Mouse (Mus musculus) thymus, adult 2 months (tissue): ENCODE measurements around the gene Gng10. TPM values are rescaled to one million over a fixed set of nuclear protein-coding genes. Genes with fewer than 3 reads are reported as not detected.

ENCODE experiments used
- DNase-seq: peaks from one replicate; pipeline ENCODE4 v3.0.0; 2021
- H3K27ac ChIP-seq: fragments of 200-500 bp; 2 replicates; pipeline ENCODE4 v1.5.1; 2012; ENCODE audit warnings: low read length, control low read depth; ENCODE audit not compliant: control insufficient read depth, insufficient read depth
- H3K27me3 ChIP-seq: fragments of 200-500 bp; 2 replicates; pipeline ENCODE4 v1.6.1; 2012; ENCODE audit warnings: mild to moderate bottlenecking, low read length, moderate library complexity, mixed read lengths; ENCODE audit not compliant: control insufficient read depth, insufficient read depth
- H3K36me3 ChIP-seq: fragments of 200-500 bp; 2 replicates; pipeline ENCODE4 v1.6.1; 2012; ENCODE audit warnings: mild to moderate bottlenecking, low read length, moderate library complexity; ENCODE audit not compliant: control insufficient read depth, insufficient read depth
- H3K4me1 ChIP-seq: fragments of 200-500 bp; replicated peaks from 2 replicates; pipeline ENCODE4 v1.6.1; 2012; ENCODE audit warnings: low read length; ENCODE audit not compliant: control insufficient read depth, insufficient read depth
- H3K4me3 ChIP-seq: fragments of 200-500 bp; 2 replicates; pipeline ENCODE4 v1.5.1; 2012; ENCODE audit warnings: mild to moderate bottlenecking, low read length, control low read depth, moderate library complexity; ENCODE audit not compliant: control insufficient read depth, insufficient read depth
- CTCF ChIP-seq: fragments of 200-500 bp; IDR thresholded peaks from 2 replicates; pipeline ENCODE4 v1.5.1; 2012; ENCODE audit warnings: mild to moderate bottlenecking, control low read depth, low read length, moderate library complexity, borderline replicate concordance; ENCODE audit not compliant: control insufficient read depth, poor library complexity, insufficient read depth; ENCODE audit errors: extremely low read depth
- POLR2A ChIP-seq: fragments of 200-500 bp; IDR thresholded peaks from 2 replicates; pipeline ENCODE4 v1.6.1; 2012; ENCODE audit warnings: mild to moderate bottlenecking, low read length, control low read depth, moderate library complexity; ENCODE audit not compliant: control insufficient read depth, poor library complexity, insufficient read depth; ENCODE audit errors: extremely low read depth
- WGBS: fragments of 180-500 bp; shearing (Covaris S2); methylation state at CpG from one replicate; pipeline ENCODE4 v1.1.7; 2018; 5-methylcytosine and 5-hydroxymethylcytosine counted together
- polyA plus RNA-seq: library from polyadenylated mRNA; depleted of rRNA; stranded (reverse); fragments of >200 nt; gene quantifications from 2 replicates; pipeline ENCODE4 v1.2.3, GENCODE M21; 2012

The Gng10 gene
- polyA plus RNA-seq, 1 experiment = 32.7 TPM

DNA sequence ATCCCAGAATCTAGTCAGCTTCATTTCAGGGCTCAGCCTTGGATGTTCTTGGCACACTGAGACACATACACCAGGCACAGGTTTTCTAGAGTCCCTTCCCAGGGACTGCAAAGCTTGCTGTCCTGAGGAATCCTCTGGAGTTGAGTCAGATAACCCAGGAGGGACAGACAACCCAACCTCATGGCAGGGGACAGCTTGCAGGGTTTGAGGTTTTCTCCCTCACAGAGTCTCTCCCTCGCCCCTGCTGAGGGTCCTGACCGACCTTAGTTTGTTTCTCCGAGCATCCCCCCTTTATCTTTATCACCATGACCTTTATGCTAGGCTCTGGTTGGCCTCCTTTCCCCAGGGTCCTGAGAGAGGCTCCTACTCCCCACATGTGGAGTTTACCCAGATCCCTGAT lies 2.6 kb downstream of the Gng10 start:
- no peak for DNase-seq
- Histone ChIP-seq H3K4me1 (peaks cover 15% of the 10 kb centered on the region), H3K27me3 (no peaks in the 10 kb centered on the region), H3K4me3 (no peak overlapping the region), H3K36me3 (no peaks in the 10 kb centered on the region), H3K27ac (no peak overlapping the region)
- WGBS = 89% methylated on average over 3 of the region's 3 CpGs
- TF ChIP-seq CTCF = no peak

DNA sequence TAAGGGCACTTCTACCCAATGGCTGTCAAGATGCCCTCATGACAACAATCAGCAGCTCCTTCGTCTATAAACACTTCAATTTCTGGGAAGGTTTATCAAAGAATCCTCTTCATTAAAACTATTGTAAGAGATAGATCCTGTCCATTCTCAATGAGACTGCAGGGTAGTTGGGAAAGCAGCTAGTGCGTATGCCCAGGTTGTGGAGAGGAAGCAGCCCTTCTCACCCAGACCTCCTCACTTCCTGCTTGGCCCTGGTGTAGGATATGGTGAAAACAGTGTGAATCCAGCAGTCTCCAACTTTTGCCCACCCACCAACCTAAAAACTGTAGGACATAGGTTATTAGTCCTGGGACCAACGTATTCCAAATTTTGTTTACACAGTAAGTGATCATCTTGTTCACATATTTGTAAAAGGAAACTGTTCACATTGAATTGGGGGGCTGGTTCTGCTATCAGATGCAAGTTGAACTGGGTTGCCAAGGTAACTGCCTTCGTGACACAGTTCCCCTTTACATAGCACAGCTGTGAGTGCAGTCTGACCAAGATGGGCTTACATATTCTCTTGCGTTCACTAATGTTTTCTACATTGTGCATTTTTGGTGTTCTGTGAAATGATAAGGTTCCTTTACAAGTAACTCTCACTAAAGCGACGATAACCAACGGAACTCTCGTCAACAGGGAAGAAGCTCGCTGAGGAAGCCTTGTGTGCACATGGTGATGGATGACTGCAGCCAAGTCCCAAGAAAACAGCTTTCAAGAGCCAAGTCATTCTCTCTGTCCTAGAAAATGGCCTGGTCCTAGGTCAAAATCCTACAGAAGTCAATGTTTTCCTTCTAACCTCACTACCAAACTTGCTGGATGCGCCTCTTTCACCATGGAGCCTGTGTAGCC lies 5.8 kb downstream of the Gng10 start:
- H3K4me3 ChIP-seq = no peak overlapping the region
- no peak overlapping the region for H3K27ac ChIP-seq
- peaks cover 10% of the 10 kb centered on the region for H3K4me1 ChIP-seq
- no peak for DNase-seq
- no peaks in the 10 kb centered on the region for H3K27me3 ChIP-seq
- no peak for TF ChIP-seq CTCF
- TF ChIP-seq POLR2A = no peak
- no peaks in the 10 kb centered on the region for H3K36me3 ChIP-seq
- WGBS = 67% methylated on average over 11 of the region's 11 CpGs

- H3K4me3 ChIP-seq = no peak overlapping the region
- no peak for DNase-seq
- WGBS = 94% methylated on average over 5 of the region's 5 CpGs
- no peaks in the 10 kb centered on the region for H3K36me3 ChIP-seq
- H3K4me1 ChIP-seq = peaks cover 3% of the 10 kb centered on the region
- no peaks in the 10 kb centered on the region for H3K27me3 ChIP-seq
- TF ChIP-seq POLR2A = no peak
- TF ChIP-seq CTCF = no peak
- H3K27ac ChIP-seq = no peak overlapping the region
Observed at GRCm38 (mm10) chr4:59043074-59043473, 8.2 kb downstream of the Gng10 start.

- Histone ChIP-seq H3K27me3 (no peaks in the 10 kb centered on the region), H3K36me3 (no peaks in the 10 kb centered on the region), H3K4me3 (no peak overlapping the region), H3K27ac (no peak overlapping the region), H3K4me1 (peaks cover 3% of the 10 kb centered on the region)
- no peak for DNase-seq
- TF ChIP-seq POLR2A (no peak), CTCF (no peak)
- 94% methylated on average over 6 of the region's 6 CpGs for WGBS
Observed at GRCm38 (mm10) chr4:59043891-59044290, 9.0 kb downstream of the Gng10 start.

- Histone ChIP-seq H3K27me3 (no peaks in the 10 kb centered on the region), H3K4me1 (no peaks in the 10 kb centered on the region), H3K36me3 (no peaks in the 10 kb centered on the region), H3K27ac (no peak overlapping the region), H3K4me3 (no peak overlapping the region)
- 88% methylated on average over 3 of the region's 3 CpGs for WGBS
- no peak for TF ChIP-seq POLR2A
- no peak for TF ChIP-seq CTCF
- DNase-seq = no peak
Observed at GRCm38 (mm10) chr4:59047222-59047621, 12.3 kb downstream of the Gng10 start.

GRCm38 (mm10) chr4:59051081-59051480 lies 16.2 kb downstream of the Gng10 start:
- Histone ChIP-seq H3K36me3 (no peaks in the 10 kb centered on the region), H3K27me3 (no peaks in the 10 kb centered on the region), H3K4me3 (no peak overlapping the region), H3K4me1 (no peaks in the 10 kb centered on the region), H3K27ac (no peak overlapping the region)
- no peak for DNase-seq
- TF ChIP-seq POLR2A (no peak), CTCF (no peak)
- WGBS = 100% methylated on average over 1 of the region's 1 CpGs
